Mouse (Mus musculus) stomach, embryonic 16.5 days (tissue): ENCODE data around the gene Me3. TPM values are rescaled to one million over a fixed set of nuclear protein-coding genes. Genes with fewer than 3 reads are reported as not detected.

Source experiments
- ATAC-seq: fragments of 200-750 bp; cut with Nextera tagmentation; 2 replicates; pipeline ENCODE4 v1.8.0; 2017; ENCODE audit warnings: moderate number of reproducible peaks, moderate TSS enrichment; ENCODE audit not compliant: insufficient read depth, low FRiP score
- H3K27ac ChIP-seq: fragments of 300-500 bp; sonication (generic); 2 replicates; pipeline ENCODE4 v1.5.1; 2014; ENCODE audit warnings: low read length
- H3K27me3 ChIP-seq: fragments of 300-500 bp; sonication (generic); 2 replicates; pipeline ENCODE4 v1.6.1; 2014; ENCODE audit warnings: low read length, control low read depth, mixed read lengths; ENCODE audit not compliant: control insufficient read depth, insufficient read depth
- H3K36me3 ChIP-seq: fragments of 300-500 bp; sonication (generic); 2 replicates; pipeline ENCODE4 v1.6.1; 2014; ENCODE audit warnings: low read length; ENCODE audit not compliant: control insufficient read depth, insufficient read depth
- H3K4me1 ChIP-seq: fragments of 300-500 bp; sonication (generic); 2 replicates; pipeline ENCODE4 v1.6.1; 2014; ENCODE audit warnings: low read length, control low read depth, mixed read lengths; ENCODE audit not compliant: control insufficient read depth, insufficient read depth
- H3K4me2 ChIP-seq: fragments of 300-500 bp; sonication (generic); 2 replicates; pipeline ENCODE4 v1.6.1; 2014; ENCODE audit warnings: low read depth, low read length, mixed read lengths
- H3K4me3 ChIP-seq: fragments of 300-500 bp; sonication (generic); replicated peaks from 2 replicates; pipeline ENCODE4 v1.5.1; 2014; ENCODE audit warnings: mild to moderate bottlenecking, low read length
- H3K9ac ChIP-seq: fragments of 300-500 bp; sonication (generic); 2 replicates; pipeline ENCODE4 v1.6.1; 2014; ENCODE audit warnings: low read length
- H3K9me3 ChIP-seq: fragments of 300-500 bp; sonication (generic); replicated peaks from 2 replicates; pipeline ENCODE4 v1.6.1; 2016; ENCODE audit warnings: low read length, control low read depth; ENCODE audit not compliant: control insufficient read depth
- WGBS: fragments of 180-500 bp; shearing (Covaris S2); extraction: QIAGEN DNeasy Blood & Tissue Kit; methylation state at CpG from one replicate; pipeline ENCODE4 v1.1.7; 2014; 5-methylcytosine and 5-hydroxymethylcytosine counted together
- polyA plus RNA-seq: library from polyadenylated mRNA; unstranded; fragments of >200 nt; fragmentation: Nextera tagmentation; extraction: Ambion mirVana; gene quantifications from 2 replicates; pipeline ENCODE4 v1.2.1, GENCODE M21; 2015

Me3 gene
- polyA plus RNA-seq, result 4.1 and 4.2 TPM in 2 replicates

DNA sequence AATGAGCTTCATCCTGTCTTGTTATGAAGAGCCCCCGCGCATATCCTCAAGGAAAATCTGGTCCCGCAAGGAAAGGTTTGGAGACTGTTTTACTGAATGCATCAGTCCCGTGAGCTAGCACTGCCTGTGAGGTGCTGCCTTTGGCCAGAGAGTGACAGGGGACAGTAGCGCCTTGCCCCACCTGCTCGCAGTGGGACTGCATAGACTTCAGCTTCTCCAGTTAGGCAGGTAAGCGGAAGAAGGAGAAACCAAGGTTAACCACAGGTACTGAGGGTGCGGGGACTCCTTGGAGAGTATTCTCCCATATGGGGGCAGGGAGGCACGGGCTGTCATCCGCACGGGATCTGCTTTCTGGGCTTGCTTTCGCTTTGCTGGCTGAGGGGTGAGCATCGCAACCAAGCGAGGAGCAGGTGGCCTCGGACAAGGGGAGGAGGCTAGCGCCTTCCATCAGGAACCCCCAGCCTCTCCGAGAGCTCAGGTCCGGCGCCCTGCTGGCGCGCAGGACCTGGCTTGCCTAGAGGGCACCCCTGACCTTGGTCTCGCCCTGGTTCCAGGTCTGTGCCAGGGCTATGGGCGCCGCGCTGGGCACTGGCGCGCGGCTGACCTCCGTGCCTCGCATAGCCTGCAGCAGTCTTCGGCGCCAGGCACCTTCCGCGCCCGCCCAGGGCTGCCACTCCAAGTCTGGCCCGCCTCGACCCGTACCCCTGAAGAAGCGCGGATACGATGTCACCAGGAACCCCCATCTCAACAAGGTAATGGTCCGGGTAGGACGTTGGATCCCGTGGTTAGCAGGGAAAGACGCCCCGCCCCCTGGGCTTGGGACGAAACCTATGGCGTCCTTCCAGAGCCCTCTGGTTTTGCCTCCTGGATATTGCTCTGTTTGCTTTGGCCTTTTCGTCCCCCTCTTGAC, at the start of gene Me3:
TSS of gene Me3 (plus strand) at position 51 of the 910 bp plus-strand sequence.
- H3K27me3 ChIP-seq, result no peaks in the 10 kb centered on the region
- ATAC-seq, result peak; percentile 66
- H3K4me2 ChIP-seq, result peak within 1 kb of the TSS; percentile 93
- no peaks in the 10 kb centered on the region for H3K9me3 ChIP-seq
- H3K4me3 ChIP-seq, result peak within 1 kb of the TSS; percentile 66
- WGBS, result 7% methylated on average over 49 of the region's 49 CpGs
- H3K27ac ChIP-seq, result no peak within 1 kb of the TSS
- H3K4me1 ChIP-seq, result peaks cover 3% of the 10 kb centered on the region; the same call in 1 of the 2 replicates
- no peaks in the 10 kb centered on the region for H3K36me3 ChIP-seq
- H3K9ac ChIP-seq, result peak within 1 kb of the TSS; percentile 78

DNA sequence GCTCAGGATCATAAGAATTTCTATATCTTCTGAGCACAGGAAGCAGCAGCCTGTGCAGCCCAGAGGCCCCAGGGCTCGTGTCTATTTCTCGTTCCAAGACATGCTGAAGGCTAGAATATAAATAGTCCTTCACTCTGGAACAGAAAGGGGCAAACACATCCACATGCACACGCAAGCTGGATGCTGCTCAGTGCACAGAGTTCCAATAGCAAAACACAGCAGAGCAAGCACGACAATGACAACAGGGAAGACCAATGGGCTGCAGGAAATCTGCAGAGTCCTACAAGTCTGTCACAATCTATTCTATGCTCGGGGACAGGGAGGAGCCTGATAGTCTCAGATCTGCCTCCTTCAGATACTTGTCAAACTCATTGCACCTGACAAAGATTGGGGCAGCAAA, 42.2 kb upstream of the Me3 start:
- no peak overlapping the region for H3K27ac ChIP-seq

DNA sequence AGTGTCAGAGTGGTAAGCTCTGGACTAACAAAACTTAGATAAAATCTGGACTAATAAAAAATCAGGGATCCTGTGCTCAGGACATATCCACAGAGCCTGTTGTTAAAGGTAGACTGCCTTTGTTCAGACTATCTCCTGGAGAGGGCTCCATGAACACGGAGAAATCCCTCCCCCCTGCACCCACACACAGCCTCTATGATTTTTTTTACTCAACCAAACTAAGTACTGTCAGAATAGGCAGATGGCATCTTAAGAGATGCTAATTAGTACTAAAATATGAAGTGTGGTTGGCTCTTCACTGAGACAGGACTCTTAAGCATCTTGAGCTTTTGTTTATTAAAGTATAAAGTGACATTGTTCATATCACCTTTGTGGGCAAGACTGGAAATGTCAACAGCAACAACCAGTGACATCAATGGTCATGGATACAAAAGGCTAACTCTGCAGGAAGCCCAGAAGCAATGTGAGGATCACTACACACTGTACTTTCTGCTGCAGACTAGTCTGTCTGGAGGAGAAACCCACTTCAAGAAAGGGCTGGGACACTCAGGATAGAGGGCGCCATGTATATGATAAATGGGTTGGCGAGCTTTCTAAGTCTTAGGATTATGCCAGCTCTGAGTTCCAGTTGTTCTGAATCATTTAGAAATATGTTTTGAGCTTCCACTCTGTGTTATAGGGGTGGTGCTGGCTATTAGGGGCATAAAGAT, 41.5 kb upstream of the Me3 start:
- no peaks in the 10 kb centered on the region for H3K36me3 ChIP-seq
- H3K4me3 ChIP-seq, result no peak overlapping the region
- no peaks in the 10 kb centered on the region for H3K4me1 ChIP-seq
- no peaks in the 10 kb centered on the region for H3K9me3 ChIP-seq
- no peaks in the 10 kb centered on the region for H3K27me3 ChIP-seq
- H3K27ac ChIP-seq, result no peak overlapping the region
- no peak for ATAC-seq
- WGBS, result 73% methylated on average over 3 of the region's 3 CpGs
- H3K4me2 ChIP-seq, result no peak overlapping the region
- H3K9ac ChIP-seq, result no peak overlapping the region

More for the DNA sequence above, 42.2 kb upstream of the Me3 start:
- H3K27me3 ChIP-seq, result no peaks in the 10 kb centered on the region
- no peak for ATAC-seq
- no peak overlapping the region for H3K4me3 ChIP-seq
- 57% methylated on average over 5 of the region's 5 CpGs for WGBS
- no peaks in the 10 kb centered on the region for H3K36me3 ChIP-seq
- H3K9ac ChIP-seq, result no peak overlapping the region
- H3K4me1 ChIP-seq, result no peaks in the 10 kb centered on the region
- H3K9me3 ChIP-seq, result no peaks in the 10 kb centered on the region
- H3K4me2 ChIP-seq, result no peak overlapping the region

DNA sequence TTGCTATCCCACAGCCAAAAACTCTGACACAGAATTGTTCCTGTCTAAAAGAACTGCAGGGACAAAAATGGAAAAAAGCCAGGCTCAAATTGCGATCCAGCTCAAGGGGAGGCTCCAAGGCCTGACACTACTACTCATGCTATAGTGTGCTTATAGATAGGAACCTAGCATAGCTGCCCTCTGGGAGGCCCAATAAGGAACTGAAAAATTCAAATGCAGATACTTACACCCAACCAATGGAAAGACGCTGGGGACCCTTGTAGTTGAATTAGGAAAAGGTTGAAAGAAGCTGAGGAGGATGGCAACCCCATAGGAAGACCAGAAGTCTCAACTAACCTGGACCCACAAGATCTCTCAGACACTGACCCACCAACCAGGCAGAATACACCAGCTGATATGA, 36.4 kb upstream of the Me3 start:
- no peak overlapping the region for H3K9ac ChIP-seq
- H3K4me3 ChIP-seq, result no peak overlapping the region
- no peaks in the 10 kb centered on the region for H3K4me1 ChIP-seq
- H3K27me3 ChIP-seq, result no peaks in the 10 kb centered on the region
- no peak for ATAC-seq
- H3K4me2 ChIP-seq, result no peak overlapping the region
- WGBS, result 88% methylated on average over 2 of the region's 2 CpGs
- H3K27ac ChIP-seq, result no peak overlapping the region
- H3K9me3 ChIP-seq, result no peaks in the 10 kb centered on the region
- no peaks in the 10 kb centered on the region for H3K36me3 ChIP-seq

DNA sequence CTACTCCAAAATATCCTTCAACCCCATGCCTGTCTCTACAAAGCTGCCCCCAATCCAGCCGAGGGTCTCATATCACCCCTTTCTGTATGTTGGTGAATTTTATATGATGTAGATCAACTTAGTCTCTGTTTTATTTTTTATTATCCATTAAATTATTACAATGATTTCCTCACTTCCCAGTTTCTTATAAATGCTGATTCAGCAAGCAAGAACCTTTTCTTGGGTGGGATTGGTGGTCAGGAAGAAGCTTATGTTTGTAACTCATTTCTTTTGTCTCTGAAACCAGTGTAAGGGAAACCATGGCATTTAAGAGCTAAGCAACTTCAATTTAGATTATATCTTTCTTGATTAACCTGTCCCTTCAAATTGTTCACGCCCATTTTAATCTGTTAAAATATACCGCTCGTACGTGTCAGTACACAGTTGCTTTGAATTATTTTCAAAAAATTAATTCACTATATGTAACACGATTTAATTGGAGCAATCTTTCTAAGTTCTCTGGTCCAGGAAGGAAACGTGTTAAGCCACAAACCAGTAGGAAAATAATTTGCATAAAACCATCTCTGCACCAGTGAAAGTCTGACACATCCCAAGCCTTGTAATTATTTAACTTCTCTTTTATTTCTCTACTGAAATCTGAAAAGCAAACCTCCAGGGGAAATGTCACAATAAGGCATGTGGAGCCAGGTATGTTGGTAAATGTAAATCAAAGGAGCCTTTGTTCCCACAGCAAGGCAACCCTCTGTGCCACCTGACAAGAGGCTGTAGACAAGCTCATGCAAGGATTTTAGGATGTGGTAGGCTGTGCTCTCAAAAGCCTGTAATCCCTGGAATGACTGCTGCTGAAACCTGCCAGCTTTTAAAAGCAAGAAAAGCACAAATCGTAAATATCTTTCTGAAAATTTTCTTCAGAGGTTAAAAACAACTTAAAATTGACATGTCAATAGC, 26.3 kb upstream of the Me3 start:
- no peak overlapping the region for H3K4me2 ChIP-seq
- ATAC-seq, result no peak
- no peaks in the 10 kb centered on the region for H3K27me3 ChIP-seq
- H3K36me3 ChIP-seq, result no peaks in the 10 kb centered on the region
- no peak overlapping the region for H3K27ac ChIP-seq
- WGBS, result 72% methylated on average over 8 of the region's 8 CpGs
- H3K4me1 ChIP-seq, result no peaks in the 10 kb centered on the region
- no peaks in the 10 kb centered on the region for H3K9me3 ChIP-seq
- no peak overlapping the region for H3K4me3 ChIP-seq
- H3K9ac ChIP-seq, result no peak overlapping the region

DNA sequence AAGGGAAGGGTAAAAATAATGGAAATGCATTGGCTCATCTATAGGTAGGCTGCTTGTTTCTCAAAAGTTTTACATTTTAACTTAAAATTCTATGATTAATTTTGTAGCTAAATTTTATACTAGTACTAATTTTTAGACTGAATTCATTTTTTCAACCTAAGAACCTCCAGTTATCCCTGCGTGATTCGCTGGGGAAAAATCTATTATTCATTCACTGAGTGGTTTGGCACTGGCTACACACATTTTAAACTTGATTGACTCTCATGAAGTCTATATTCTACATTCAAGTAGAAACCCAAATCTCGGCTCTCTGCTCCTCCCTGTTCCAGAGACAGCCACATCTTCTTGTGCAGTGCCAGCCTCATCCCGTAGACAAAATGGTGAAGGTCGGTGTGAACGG, 24.9 kb upstream of the Me3 start:
- H3K4me2 ChIP-seq, result no peak overlapping the region
- no peaks in the 10 kb centered on the region for H3K36me3 ChIP-seq
- no peaks in the 10 kb centered on the region for H3K27me3 ChIP-seq
- no peaks in the 10 kb centered on the region for H3K9me3 ChIP-seq
- no peaks in the 10 kb centered on the region for H3K4me1 ChIP-seq
- no peak overlapping the region for H3K4me3 ChIP-seq
- 91% methylated on average over 5 of the region's 6 CpGs for WGBS
- H3K27ac ChIP-seq, result no peak overlapping the region
- no peak overlapping the region for H3K9ac ChIP-seq
- ATAC-seq, result no peak

DNA sequence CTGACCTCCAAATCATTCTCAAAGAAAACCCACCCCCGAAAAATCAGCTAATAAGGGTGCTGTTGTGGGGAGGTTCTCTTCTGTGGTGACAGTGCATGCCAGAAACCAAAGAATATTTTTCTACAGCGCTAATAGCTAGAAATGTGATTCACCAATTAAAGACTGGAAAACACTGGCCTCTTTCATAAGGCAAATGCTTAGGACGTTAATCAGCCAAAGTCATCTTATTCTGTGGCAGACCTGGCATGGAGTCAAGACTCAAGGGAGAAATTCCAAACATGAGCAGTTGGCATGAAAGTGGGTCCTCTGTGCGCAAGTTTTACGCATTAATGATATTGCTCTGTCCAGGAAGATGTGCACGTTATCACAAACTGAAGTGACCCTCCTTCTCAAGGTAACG, 21.0 kb upstream of the Me3 start:
- Histone ChIP-seq H3K4me3 (no peak overlapping the region), H3K9me3 (no peaks in the 10 kb centered on the region), H3K4me2 (no peak overlapping the region), H3K27me3 (no peaks in the 10 kb centered on the region), H3K27ac (no peak overlapping the region), H3K4me1 (no peaks in the 10 kb centered on the region), H3K9ac (no peak overlapping the region), H3K36me3 (no peaks in the 10 kb centered on the region)
- ATAC-seq, result no peak
- 84% methylated on average over 7 of the region's 7 CpGs for WGBS

DNA sequence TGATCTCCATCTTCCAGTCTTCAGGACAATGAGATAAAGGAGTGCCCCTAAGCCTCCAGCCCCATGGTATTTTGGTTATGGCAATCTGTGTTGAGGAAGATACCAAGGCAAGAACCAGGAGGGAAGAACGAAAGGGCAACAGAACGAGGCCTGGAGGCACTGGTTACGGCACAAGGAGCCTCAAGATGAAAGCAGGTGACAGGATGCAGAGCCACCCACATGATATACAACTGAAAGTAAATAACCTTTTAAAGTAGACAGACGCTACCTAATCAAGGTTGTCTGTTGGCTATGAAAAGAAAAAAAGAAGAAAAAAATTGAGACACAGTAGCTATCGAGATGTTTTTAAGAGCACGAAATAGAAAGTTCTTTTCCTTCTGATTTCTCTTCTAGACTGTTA, 16.0 kb upstream of the Me3 start:
- Histone ChIP-seq H3K27me3 (no peaks in the 10 kb centered on the region), H3K4me3 (no peak overlapping the region), H3K36me3 (no peaks in the 10 kb centered on the region), H3K4me2 (no peak overlapping the region), H3K9me3 (peaks cover 6% of the 10 kb centered on the region), H3K27ac (no peak overlapping the region), H3K9ac (no peak overlapping the region), H3K4me1 (no peaks in the 10 kb centered on the region)
- ATAC-seq, result no peak
- WGBS, result 79% methylated on average over 6 of the region's 6 CpGs
